Mouse (Mus musculus) stomach, postnatal 0 days (tissue): ENCODE results near the gene Mmrn2.

Experiments used
- CTCF ChIP-seq: IDR thresholded peaks from 2 replicates; pipeline ENCODE4 v1.5.1; 2016; ENCODE audit warnings: antibody characterized with exemption, low read depth, mild to moderate bottlenecking, moderate library complexity
- EP300 ChIP-seq: optimal IDR thresholded peaks from 2 replicates; pipeline ENCODE3; 2016; ENCODE audit warnings: antibody characterized with exemption

DNA sequence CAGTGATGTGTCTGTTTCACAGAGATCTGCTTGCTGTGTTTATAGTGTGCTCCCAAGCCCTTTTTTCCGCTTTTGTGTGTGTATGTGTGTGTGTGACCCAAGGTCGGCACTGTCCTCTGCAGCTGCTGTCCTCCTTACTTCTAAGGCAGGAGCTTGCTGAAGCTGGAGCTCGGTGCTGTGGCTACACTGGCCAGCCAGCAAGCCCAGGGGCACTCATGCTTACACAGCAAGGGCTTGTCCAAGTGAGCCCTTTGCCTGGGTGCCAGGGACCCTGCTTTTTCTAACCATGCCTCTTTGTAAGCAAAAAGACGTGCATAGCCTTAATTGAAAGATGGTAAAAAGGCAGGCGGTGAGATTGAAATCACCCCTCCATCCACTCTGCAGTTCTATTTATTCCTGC lies 42.8 kb upstream of the Mmrn2 start:
- TF ChIP-seq CTCF = no peak
- no peak for TF ChIP-seq EP300
